Mouse (Mus musculus): ENCODE results near the gene Taf4. TPM values are rescaled to one million over a fixed set of nuclear protein-coding genes. Genes with fewer than 3 reads are reported as not detected.

Gene Taf4
- polyA plus RNA-seq, 1 experiment from 2014 or later, result 5.5 TPM

DNA sequence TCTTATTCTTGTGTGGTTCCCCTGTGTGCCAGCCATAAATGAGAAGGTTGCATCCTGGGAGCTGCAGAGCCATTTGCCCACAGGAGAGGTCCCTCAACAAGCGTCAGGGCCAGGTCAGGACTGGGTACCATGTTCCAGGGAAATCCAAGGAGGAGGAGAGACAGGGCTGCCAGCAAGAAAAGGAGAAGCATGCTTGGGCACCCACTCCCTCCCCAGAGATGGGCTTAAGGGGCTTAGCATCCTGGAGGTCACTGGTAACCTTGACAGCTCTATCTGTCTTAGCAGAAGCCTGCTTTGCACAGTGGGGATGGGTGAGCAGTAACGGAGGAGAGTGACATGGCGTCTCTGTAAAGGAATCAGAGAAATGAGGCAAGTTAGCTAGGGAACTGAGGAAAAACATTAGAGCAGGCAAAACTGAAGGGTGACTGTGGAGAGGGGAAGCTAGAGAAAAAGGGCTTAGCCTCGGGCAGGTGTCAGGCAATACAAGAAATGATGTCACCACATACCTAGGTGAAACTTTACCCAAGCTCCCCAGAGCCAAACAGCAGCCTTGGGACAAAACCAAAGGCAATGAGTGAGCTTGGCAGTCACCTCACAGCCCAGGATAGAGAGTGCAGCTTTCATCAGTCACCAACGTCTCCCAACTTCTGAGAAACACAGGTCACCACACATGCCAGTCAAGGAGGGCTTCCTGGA, 29.4 kb upstream of the Taf4 start:
- DNase-seq (no peak), ATAC-seq (ENCODE audit: insufficient read depth) (no peak)
- 39% methylated on average over 5 of the region's 5 CpGs for WGBS
- no peak overlapping the region for H3K4me2 ChIP-seq
- H3K36me3 ChIP-seq (ENCODE audit: insufficient read depth), result no peaks in the 10 kb centered on the region
- no peak for TF ChIP-seq CTCF (IDR thresholded peaks at IDR 0.05; ENCODE audit: low read depth)
- H3K4me3 ChIP-seq (ENCODE audit: low read depth, low read length), result no peak overlapping the region
- H3K27ac ChIP-seq (ENCODE audit: low read depth), result no peak overlapping the region
- no peaks in the 10 kb centered on the region for H3K9me3 ChIP-seq (ENCODE audit: low read depth, low read length)
- no peaks in the 10 kb centered on the region for H3K4me1 ChIP-seq (ENCODE audit: insufficient read depth)
- H3K27me3 ChIP-seq (ENCODE audit: insufficient read depth, low read length), result no peaks in the 10 kb centered on the region
- no peak overlapping the region for H3K9ac ChIP-seq

DNA sequence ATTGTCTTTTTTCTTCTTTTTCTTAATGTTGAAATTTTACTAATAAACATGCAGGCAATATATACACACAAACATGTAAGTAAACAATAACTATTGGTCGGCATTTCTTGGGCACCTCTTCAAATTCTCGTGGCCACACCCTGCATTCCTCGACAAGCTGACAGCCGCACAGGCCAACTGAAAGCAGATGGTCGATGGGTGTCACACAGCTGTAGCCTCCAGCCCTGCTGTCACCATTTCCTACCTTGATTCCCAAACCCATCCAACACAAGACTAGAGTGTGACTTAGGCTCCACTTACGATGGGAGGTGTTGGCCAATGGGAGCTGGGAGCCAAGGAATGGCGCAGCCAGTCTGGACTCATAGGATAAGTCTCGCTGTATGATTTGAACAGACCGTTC, 25.2 kb upstream of the Taf4 start:
- DNase-seq (no peak), ATAC-seq (ENCODE audit: insufficient read depth) (no peak)
- WGBS, result 81% methylated on average over 9 of the region's 9 CpGs

DNA sequence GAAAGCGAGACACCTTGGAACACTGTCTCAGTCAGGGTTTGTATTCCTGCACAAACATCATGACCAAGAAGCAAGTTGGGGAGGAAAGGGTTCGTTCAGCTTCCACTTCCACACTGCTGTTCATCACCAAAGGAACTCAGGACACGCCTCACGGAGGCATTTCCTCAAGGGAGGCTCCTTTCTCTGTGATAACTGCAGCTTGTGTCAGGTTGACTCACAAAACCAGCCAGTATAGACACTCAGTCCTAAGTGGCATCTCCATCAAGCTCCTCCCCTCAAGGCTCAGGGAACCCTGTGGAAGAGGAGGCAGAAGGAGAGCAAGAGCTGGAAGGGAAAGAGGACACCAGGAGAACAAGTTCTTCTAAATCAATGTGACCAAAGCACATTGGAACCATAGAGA, 22.0 kb upstream of the Taf4 start:
- Histone ChIP-seq H3K4me3 (ENCODE audit: low read depth, low read length) (no peak overlapping the region), H3K36me3 (ENCODE audit: insufficient read depth) (no peaks in the 10 kb centered on the region), H3K27ac (ENCODE audit: low read depth) (no peak overlapping the region), H3K4me2 (no peak overlapping the region), H3K4me1 (ENCODE audit: insufficient read depth) (no peaks in the 10 kb centered on the region), H3K27me3 (ENCODE audit: insufficient read depth, low read length) (no peaks in the 10 kb centered on the region), H3K9ac (no peak overlapping the region), H3K9me3 (ENCODE audit: low read depth, low read length) (no peaks in the 10 kb centered on the region)
- no peak for ATAC-seq (ENCODE audit: insufficient read depth)
- TF ChIP-seq CTCF (IDR thresholded peaks at IDR 0.05; ENCODE audit: low read depth), result no peak
- WGBS, result 63% methylated on average over 4 of the region's 4 CpGs
- no peak for DNase-seq

More for the DNA sequence above, 25.2 kb upstream of the Taf4 start:
- H3K27me3 ChIP-seq (ENCODE audit: insufficient read depth, low read length), result no peaks in the 10 kb centered on the region
- no peak overlapping the region for H3K27ac ChIP-seq (ENCODE audit: low read depth)
- no peaks in the 10 kb centered on the region for H3K36me3 ChIP-seq (ENCODE audit: insufficient read depth)
- no peak for TF ChIP-seq CTCF (IDR thresholded peaks at IDR 0.05; ENCODE audit: low read depth)
- H3K4me2 ChIP-seq, result no peak overlapping the region
- H3K4me3 ChIP-seq (ENCODE audit: low read depth, low read length), result no peak overlapping the region
- H3K4me1 ChIP-seq (ENCODE audit: insufficient read depth), result no peaks in the 10 kb centered on the region
- no peak overlapping the region for H3K9ac ChIP-seq
- no peaks in the 10 kb centered on the region for H3K9me3 ChIP-seq (ENCODE audit: low read depth, low read length)

DNA sequence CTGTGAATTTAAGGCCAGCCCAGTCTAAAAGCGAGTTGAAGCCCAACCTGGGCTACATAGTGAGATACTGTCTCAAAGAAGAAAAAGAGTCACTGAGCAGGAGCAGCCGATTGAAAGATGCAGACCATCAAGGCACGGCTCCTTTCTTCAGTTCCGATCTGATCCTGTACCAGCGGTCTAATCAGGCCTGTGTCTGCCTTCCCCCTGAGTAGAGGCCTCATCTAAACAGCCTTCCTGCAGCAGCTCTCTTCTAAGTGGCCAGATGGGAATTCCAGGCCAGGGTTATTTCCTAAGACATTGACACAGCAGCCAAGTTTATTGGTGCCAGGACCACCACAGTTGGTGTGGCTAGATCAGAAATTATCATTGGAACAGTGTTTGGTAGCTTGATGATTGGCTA, 16.6 kb upstream of the Taf4 start:
- no peak for DNase-seq

DNA sequence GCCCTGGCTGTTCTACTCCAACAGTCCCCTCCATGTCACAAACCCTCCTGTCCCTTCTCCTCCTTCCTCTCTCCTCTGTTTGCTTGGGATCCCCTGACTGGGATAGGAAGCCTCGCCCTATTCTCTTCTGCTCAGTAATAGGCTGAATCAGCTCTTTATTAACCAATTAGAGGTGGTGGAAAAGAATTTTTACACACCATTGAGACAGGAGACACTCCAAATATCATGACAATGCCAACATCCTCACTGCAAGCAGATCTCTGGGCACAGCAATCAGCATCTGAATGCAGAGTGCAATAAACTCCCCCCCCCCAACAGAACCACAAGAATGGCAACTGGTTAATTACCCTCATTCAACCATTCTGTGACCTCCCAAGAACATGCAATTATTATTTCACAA, 12.7 kb upstream of the Taf4 start:
- no peak overlapping the region for H3K4me2 ChIP-seq

More for the DNA sequence above, 16.6 kb upstream of the Taf4 start:
- no peaks in the 10 kb centered on the region for H3K27me3 ChIP-seq (ENCODE audit: insufficient read depth, low read length)
- H3K4me1 ChIP-seq (ENCODE audit: insufficient read depth), result no peaks in the 10 kb centered on the region
- H3K9ac ChIP-seq, result no peak overlapping the region
- no peak overlapping the region for H3K27ac ChIP-seq (ENCODE audit: low read depth)
- no peak for TF ChIP-seq CTCF (IDR thresholded peaks at IDR 0.05; ENCODE audit: low read depth)
- no peak overlapping the region for H3K4me3 ChIP-seq (ENCODE audit: low read depth, low read length)
- WGBS, result 85% methylated on average over 5 of the region's 5 CpGs
- H3K36me3 ChIP-seq (ENCODE audit: insufficient read depth), result no peaks in the 10 kb centered on the region
- H3K9me3 ChIP-seq (ENCODE audit: low read depth, low read length), result no peaks in the 10 kb centered on the region
- H3K4me2 ChIP-seq, result no peak overlapping the region
- ATAC-seq (ENCODE audit: insufficient read depth), result no peak

DNA sequence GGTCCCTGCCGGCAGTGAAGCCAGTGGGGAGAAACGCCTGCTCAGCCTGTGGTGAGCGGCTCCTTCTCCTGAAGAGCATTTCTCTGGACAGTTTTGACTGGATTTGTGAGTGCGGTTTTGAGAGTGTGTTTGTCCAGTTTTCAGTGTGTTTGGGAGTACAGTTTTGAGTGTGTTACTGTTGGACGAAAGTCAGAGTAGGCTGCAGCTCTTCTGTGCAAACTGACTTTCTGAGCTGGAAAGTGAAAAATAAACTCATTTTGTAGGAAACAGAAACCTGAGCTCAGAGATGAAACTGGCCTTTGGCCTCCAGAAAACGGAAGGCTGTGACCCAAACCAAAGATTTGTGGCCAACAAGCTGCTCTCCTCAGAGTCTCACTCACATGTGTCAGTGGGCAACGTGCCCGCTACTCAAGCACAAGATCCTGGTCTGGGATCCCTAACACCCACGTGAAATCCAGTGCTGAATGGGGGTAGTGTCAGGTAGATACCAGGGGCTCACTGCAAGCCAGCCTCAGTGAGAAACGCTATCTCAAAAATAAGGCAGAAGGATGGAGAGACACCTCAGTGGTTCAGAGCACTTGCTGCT, 10.1 kb upstream of the Taf4 start:
- Histone ChIP-seq H3K4me2 (no peak overlapping the region), H3K9ac (no peak overlapping the region), H3K4me1 (ENCODE audit: insufficient read depth) (no peaks in the 10 kb centered on the region), H3K27ac (ENCODE audit: low read depth) (no peak overlapping the region), H3K4me3 (ENCODE audit: low read depth, low read length) (no peak overlapping the region), H3K9me3 (ENCODE audit: low read depth, low read length) (no peaks in the 10 kb centered on the region), H3K36me3 (ENCODE audit: insufficient read depth) (no peaks in the 10 kb centered on the region), H3K27me3 (ENCODE audit: insufficient read depth, low read length) (no peaks in the 10 kb centered on the region)
- WGBS, result 61% methylated on average over 10 of the region's 10 CpGs
- DNase-seq (no peak), ATAC-seq (ENCODE audit: insufficient read depth) (no peak)
- TF ChIP-seq CTCF (IDR thresholded peaks at IDR 0.05; ENCODE audit: low read depth), result no peak

More for the DNA sequence above, 12.7 kb upstream of the Taf4 start:
- no peak for ATAC-seq (ENCODE audit: insufficient read depth)
- no peak for TF ChIP-seq CTCF (IDR thresholded peaks at IDR 0.05; ENCODE audit: low read depth)
- Histone ChIP-seq H3K4me1 (ENCODE audit: insufficient read depth) (no peaks in the 10 kb centered on the region), H3K36me3 (ENCODE audit: insufficient read depth) (no peaks in the 10 kb centered on the region), H3K27ac (ENCODE audit: low read depth) (no peak overlapping the region), H3K9me3 (ENCODE audit: low read depth, low read length) (no peaks in the 10 kb centered on the region), H3K27me3 (ENCODE audit: insufficient read depth, low read length) (no peaks in the 10 kb centered on the region), H3K9ac (no peak overlapping the region), H3K4me3 (ENCODE audit: low read depth, low read length) (no peak overlapping the region)
- DNase-seq, result no peak
- WGBS, result 68% methylated on average over 1 of the region's 1 CpGs

DNA sequence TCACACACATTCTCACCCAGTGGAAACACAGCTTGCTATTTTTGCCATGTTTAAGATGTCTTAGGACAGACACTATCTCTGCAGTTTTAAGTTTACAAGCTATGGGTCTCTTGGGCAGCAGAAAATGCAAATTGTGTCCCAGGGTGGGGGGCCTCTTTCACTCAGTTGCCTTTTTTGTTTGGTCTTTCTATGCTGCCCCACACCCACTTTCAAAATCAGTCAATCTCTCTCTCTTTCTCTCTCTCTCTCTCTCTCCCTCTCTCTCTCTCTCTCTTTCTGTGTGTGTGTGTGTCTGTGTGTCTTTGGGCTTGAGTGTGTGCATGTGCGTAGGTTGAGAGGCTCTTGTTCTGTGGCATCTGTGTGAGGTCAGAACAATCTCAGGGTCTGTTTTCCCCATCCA, 9.2 kb upstream of the Taf4 start:
- no peak for TF ChIP-seq CTCF (IDR thresholded peaks at IDR 0.05; ENCODE audit: low read depth)
- no peak for ATAC-seq (ENCODE audit: insufficient read depth)
- Histone ChIP-seq H3K27ac (ENCODE audit: low read depth) (no peak overlapping the region), H3K36me3 (ENCODE audit: insufficient read depth) (no peaks in the 10 kb centered on the region), H3K4me1 (ENCODE audit: insufficient read depth) (no peaks in the 10 kb centered on the region), H3K4me2 (no peak overlapping the region), H3K27me3 (ENCODE audit: insufficient read depth, low read length) (no peaks in the 10 kb centered on the region), H3K4me3 (ENCODE audit: low read depth, low read length) (no peak overlapping the region), H3K9ac (no peak overlapping the region), H3K9me3 (ENCODE audit: low read depth, low read length) (no peaks in the 10 kb centered on the region)
- 82% methylated on average over 1 of the region's 1 CpGs for WGBS
- DNase-seq, result no peak

All from lung, embryonic 14.5 days (tissue).